ENCODE assay signal across 10 mouse cellular contexts in genomic region chr17:86496123-86496771, GRCm38 (mm10). TPM values are rescaled to one million over a fixed set of nuclear protein-coding genes. Genes with fewer than 3 reads are reported as not detected.
DNase-seq lines count a peak whose midpoint lies in the region; ATAC-seq and TF ChIP-seq lines count a peak whose summit lies in the region.
"Had no signal": no experiment of that assay in that cellular context is flagged by ENCODE, and none has a peak within 500 bp of the region (broad histone marks: within the 10 kb centered on the region; RNA-seq: fewer than 3 reads in every experiment).

No protein-coding gene starts in this region.

- no peaks in the 10 kb centered on the region for H3K27me3 ChIP-seq in hindbrain, embryonic 10.5 days (ENCODE audit: insufficient read depth, poor library complexity, severe bottlenecking)
- H3K27me3 ChIP-seq in hindbrain, embryonic 12.5 days = no peaks in the 10 kb centered on the region
- no peaks in the 10 kb centered on the region for H3K27me3 ChIP-seq in liver, postnatal 0 days (ENCODE audit: insufficient read depth, low read length)
- H3K27me3 ChIP-seq: embryonic facial prominence, embryonic 13.5 days; lung, embryonic 15.5 days had no signal

- H3K9me3 ChIP-seq in hindbrain, embryonic 10.5 days = no peaks in the 10 kb centered on the region
- no peaks in the 10 kb centered on the region for H3K9me3 ChIP-seq in hindbrain, embryonic 12.5 days (replicated peaks)
- H3K9me3 ChIP-seq in liver, postnatal 0 days (ENCODE audit: low read length) = no peaks in the 10 kb centered on the region
- H3K9me3 ChIP-seq: embryonic facial prominence, embryonic 13.5 days; lung, embryonic 15.5 days had no signal

- no peak overlapping the region for H3K27ac ChIP-seq in hindbrain, embryonic 10.5 days
- no peak overlapping the region for H3K27ac ChIP-seq in hindbrain, embryonic 12.5 days
- H3K27ac ChIP-seq in liver, postnatal 0 days (ENCODE audit: low read depth) = no peak overlapping the region
- H3K27ac ChIP-seq: lung, embryonic 15.5 days had no signal

- no peak overlapping the region for H3K9ac ChIP-seq in hindbrain, embryonic 12.5 days
- H3K9ac ChIP-seq in liver, postnatal 0 days (replicated peaks) = no peak overlapping the region
- H3K9ac ChIP-seq: embryonic facial prominence, embryonic 13.5 days; lung, embryonic 15.5 days had no signal

- H3K4me3 ChIP-seq in hindbrain, embryonic 10.5 days = no peak overlapping the region
- no peak overlapping the region for H3K4me3 ChIP-seq in hindbrain, embryonic 12.5 days
- no peak overlapping the region for H3K4me3 ChIP-seq in liver, postnatal 0 days (ENCODE audit: low read depth, low read length)
- H3K4me3 ChIP-seq: embryonic facial prominence, embryonic 13.5 days; lung, embryonic 15.5 days had no signal

- no peak for TF ChIP-seq EP300 in liver, postnatal 0 days (IDR thresholded peaks at IDR 0.05; ENCODE audit: low read depth)

- no peak overlapping the region for H3K4me2 ChIP-seq in hindbrain, embryonic 12.5 days (replicated peaks)
- no peak overlapping the region for H3K4me2 ChIP-seq in liver, postnatal 0 days (ENCODE audit: low read depth, low read length)
- H3K4me2 ChIP-seq: embryonic facial prominence, embryonic 13.5 days; lung, embryonic 15.5 days had no signal

- no peak for ATAC-seq in hindbrain, embryonic 12.5 days (ENCODE audit: low FRiP score)
- peak; percentile 74 for ATAC-seq in liver, postnatal 0 days

- peak; percentile 23 for DNase-seq in hindbrain, embryonic 10.5 days (ENCODE audit: low spot score)
- peak; percentile 74 for DNase-seq in ES-CJ7 (ENCODE audit: low read depth, low spot score)
- peak; percentile 81 for DNase-seq in brain, adult 2 months (ENCODE audit: low read depth, low spot score)
- DNase-seq in kidney, adult 8-10 months = peak; percentile 40 to 49
- peak; percentile 54 for DNase-seq in liver, postnatal 0 days
- peak; percentile 69 for DNase-seq in testis, postnatal 10 days (ENCODE audit: low spot score)
- no peak for DNase-seq in urinary bladder, adult 18-20 months (ENCODE audit: low spot score in 2 of 2)

- TF ChIP-seq CTCF in liver, postnatal 0 days (IDR thresholded peaks at IDR 0.05; ENCODE audit: low read depth) = peak; percentile 73

- WGBS in hindbrain, embryonic 10.5 days = 90% methylated on average over 9 of the region's 9 CpGs
- WGBS in hindbrain, embryonic 12.5 days = 91% methylated on average over 9 of the region's 9 CpGs
- 78% methylated on average over 9 of the region's 9 CpGs for WGBS in liver, postnatal 0 days (ENCODE audit: insufficient replicate concordance)

- H3K4me1 ChIP-seq in hindbrain, embryonic 10.5 days (replicated peaks) = 0 out of 2 replicates have a peak, but pooled peaks cover 9% of the 10 kb centered on the region
- H3K4me1 ChIP-seq in hindbrain, embryonic 12.5 days = 0 out of 2 replicates have a peak, but pooled peaks cover 5% of the 10 kb centered on the region
- H3K4me1 ChIP-seq in liver, postnatal 0 days (ENCODE audit: insufficient read depth) = peaks cover 16% of the 10 kb centered on the region; the same call in 1 of the 2 replicates

- H3K36me3 ChIP-seq in hindbrain, embryonic 10.5 days = no peaks in the 10 kb centered on the region
- H3K36me3 ChIP-seq in hindbrain, embryonic 12.5 days = no peaks in the 10 kb centered on the region
- H3K36me3 ChIP-seq in liver, postnatal 0 days (replicated peaks; ENCODE audit: insufficient read depth, low read length) = no peaks in the 10 kb centered on the region
- H3K36me3 ChIP-seq: lung, embryonic 15.5 days had no signal

RNA-seq across cellular contexts. Expression of gene Gm10309, which starts 8.8 kb away (rescaled TPM):
- 0.14 and 0.36 TPM in 2 replicates for polyA plus RNA-seq in hindbrain, embryonic 10.5 days (2016; fragmentation: Nextera tagmentation; extraction: Ambion mirVana)
- polyA plus RNA-seq in hindbrain, embryonic 12.5 days (2016; fragmentation: Nextera tagmentation; extraction: Ambion mirVana) = 0.30 and 0.50 TPM in 2 replicates
- polyA plus RNA-seq in liver, postnatal 0 days (2015; fragmentation: Nextera tagmentation; extraction: Ambion mirVana) = 0.05 TPM in 1 of 2 replicates, not detected in the other

Comparison
In these comparisons a context has a peak if more than half of its experiments do, and no peak if none do; other contexts are left out.
1. DNase-seq: peak in hindbrain, embryonic 10.5 days (single experiment), ES-CJ7 (single experiment), brain, adult 2 months (single experiment), kidney, adult 8-10 months (2 of 2), liver, postnatal 0 days (single experiment) and testis, postnatal 10 days (single experiment); none in urinary bladder, adult 18-20 months (0 of 2).